Mouse (Mus musculus) spleen, adult 2 months (tissue): Measurements from ENCODE around the gene Il10ra. TPM values are rescaled to one million over a fixed set of nuclear protein-coding genes. Genes with fewer than 3 reads are reported as not detected.

Experiments
- DNase-seq, 2 experiments: peaks; one replicate each; pipeline versions ENCODE4 v3.0.0 to v3.0.0-alpha.2; 2012 to 2021; ENCODE audit warnings: low spot score in 2 of 2, low read depth in 1 of 2
- H3K27ac ChIP-seq: fragments of 200-500 bp; 2 replicates; pipeline ENCODE4 v1.5.1; 2012; ENCODE audit warnings: low read length, inconsistent platforms; ENCODE audit not compliant: insufficient read depth
- H3K27me3 ChIP-seq: fragments of 200-500 bp; 2 replicates; pipeline ENCODE4 v1.6.1; 2012; ENCODE audit warnings: mild to moderate bottlenecking, moderate library complexity, low read length, inconsistent platforms; ENCODE audit not compliant: control insufficient read depth, insufficient read depth
- H3K36me3 ChIP-seq: fragments of 200-500 bp; 2 replicates; pipeline ENCODE4 v1.6.1; 2012; ENCODE audit warnings: mild to moderate bottlenecking, low read length, inconsistent platforms; ENCODE audit not compliant: control insufficient read depth, insufficient read depth
- H3K4me1 ChIP-seq: fragments of 200-500 bp; 2 replicates; pipeline ENCODE4 v1.6.1; 2011; ENCODE audit warnings: inconsistent platforms; ENCODE audit not compliant: control insufficient read depth, insufficient read depth, insufficient read length
- H3K4me3 ChIP-seq: fragments of 200-500 bp; 2 replicates; pipeline ENCODE4 v1.5.1; 2011; ENCODE audit warnings: mild to moderate bottlenecking, inconsistent platforms; ENCODE audit not compliant: insufficient read depth, insufficient read length; ENCODE audit errors: extremely low read depth
- CTCF ChIP-seq: fragments of 200-500 bp; IDR thresholded peaks from 2 replicates; pipeline ENCODE4 v1.5.1; 2011; ENCODE audit warnings: mild to moderate bottlenecking, inconsistent platforms; ENCODE audit not compliant: insufficient read depth, insufficient read length, insufficient replicate concordance; ENCODE audit errors: extremely low read depth
- POLR2A ChIP-seq: fragments of 200-500 bp; IDR thresholded peaks from 2 replicates; pipeline ENCODE4 v1.6.1; 2011; ENCODE audit warnings: low read depth, low read length, inconsistent platforms
- WGBS: fragments of 180-500 bp; shearing (Covaris S2); methylation state at CpG from one replicate; pipeline ENCODE4 v1.1.7; 2018; 5-methylcytosine and 5-hydroxymethylcytosine counted together
- polyA plus RNA-seq: library from polyadenylated mRNA; depleted of rRNA; stranded (reverse); fragments of >200 nt; gene quantifications from 2 replicates; pipeline ENCODE4 v1.2.3, GENCODE M21; 2012; rRNA removed

Il10ra gene
- polyA plus RNA-seq, 1 experiment, result 65.1 TPM

DNA sequence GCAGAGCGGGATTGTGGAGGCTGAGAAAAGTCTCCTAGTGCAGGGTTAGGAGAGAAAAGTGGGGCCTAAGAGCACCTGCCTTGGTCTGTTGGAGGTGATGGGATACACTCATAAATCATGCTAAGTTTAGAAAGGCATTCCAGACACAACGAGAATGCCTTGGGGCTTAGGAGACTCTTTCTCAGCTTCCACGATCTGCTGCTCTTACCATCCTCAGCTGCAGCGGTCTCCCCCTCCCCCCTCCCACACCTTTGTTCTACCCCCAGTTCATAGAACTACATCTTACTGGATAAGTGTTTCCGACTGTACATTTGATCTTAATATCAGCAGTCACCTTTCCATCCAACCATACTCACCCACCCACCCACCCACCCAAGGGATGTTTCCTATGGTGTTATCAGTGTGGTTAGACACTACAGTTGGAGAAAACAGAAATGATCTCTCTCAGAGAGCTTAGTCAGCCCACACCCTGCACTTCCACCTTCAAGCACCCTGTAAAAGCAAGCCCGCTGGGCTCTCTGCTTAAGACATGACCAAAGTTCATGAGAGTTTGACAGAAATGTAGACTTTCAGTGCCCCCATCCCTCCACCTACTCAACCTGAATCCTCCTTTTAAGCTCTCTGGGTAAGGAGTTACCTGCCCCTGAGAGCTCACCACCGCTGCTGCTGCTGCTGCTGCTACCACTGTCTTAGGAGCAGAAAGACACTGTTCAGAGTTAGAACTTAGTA, 61.8 kb downstream of the Il10ra start:
- no peaks in the 10 kb centered on the region for H3K27me3 ChIP-seq
- no peak for TF ChIP-seq CTCF
- no peak for TF ChIP-seq POLR2A
- WGBS, result 71% methylated on average over 7 of the region's 7 CpGs

DNA sequence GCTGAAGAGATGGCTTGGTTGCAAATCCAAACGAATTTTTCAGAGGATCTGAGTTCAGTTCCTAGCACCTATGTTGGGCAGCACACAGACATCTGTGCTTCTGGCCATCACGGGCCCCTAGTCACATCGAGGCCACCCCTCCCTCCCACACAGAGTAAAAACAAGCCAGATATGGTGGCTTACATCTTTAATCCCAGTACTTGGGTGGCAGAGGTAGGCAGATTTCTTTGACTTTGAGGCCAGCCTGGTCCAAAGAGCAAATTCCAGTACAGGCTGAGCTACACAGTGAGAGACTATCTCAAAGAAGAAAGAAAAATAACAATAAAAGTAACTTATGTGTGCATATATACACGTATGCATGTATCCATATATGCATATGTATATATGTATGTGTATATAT, 62.8 kb downstream of the Il10ra start:
- Histone ChIP-seq H3K4me1 (peaks cover 6% of the 10 kb centered on the region; the same call in 1 of the 2 replicates), H3K36me3 (no peaks in the 10 kb centered on the region), H3K27me3 (no peaks in the 10 kb centered on the region), H3K4me3 (no peak overlapping the region), H3K27ac (no peak overlapping the region)
- WGBS, result 62% methylated on average over 4 of the region's 4 CpGs
- no peak for TF ChIP-seq POLR2A
- TF ChIP-seq CTCF, result no peak
- no peak for DNase-seq

More for the DNA sequence above, 61.8 kb downstream of the Il10ra start:
- no peak for DNase-seq
- Histone ChIP-seq H3K27ac (no peak overlapping the region), H3K4me1 (peaks cover 4% of the 10 kb centered on the region; the same call in 1 of the 2 replicates), H3K36me3 (no peaks in the 10 kb centered on the region), H3K4me3 (no peak overlapping the region)

DNA sequence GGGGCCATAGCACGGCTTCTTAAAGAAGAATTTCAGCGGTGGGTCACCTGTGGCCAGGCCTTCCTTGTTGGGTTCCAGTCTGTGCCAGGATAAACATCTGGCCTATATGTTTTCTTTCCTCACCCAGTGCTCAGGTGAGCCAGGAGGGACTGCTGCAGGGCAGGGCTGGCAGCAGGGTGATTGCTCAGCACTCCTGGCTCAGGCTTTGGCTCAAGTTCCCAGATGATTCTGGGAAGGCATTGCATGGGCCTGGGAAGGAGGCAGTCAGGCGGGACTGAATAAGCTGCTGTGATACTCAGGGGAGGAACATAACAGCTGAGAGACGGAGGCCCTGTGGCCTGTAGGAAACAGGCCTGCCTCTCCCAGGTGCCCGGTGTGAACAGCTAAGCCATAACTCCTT, 63.8 kb downstream of the Il10ra start:
- Histone ChIP-seq H3K4me1 (peaks cover 6% of the 10 kb centered on the region; the same call in 1 of the 2 replicates), H3K36me3 (no peaks in the 10 kb centered on the region), H3K27me3 (no peaks in the 10 kb centered on the region), H3K4me3 (no peak overlapping the region), H3K27ac (no peak overlapping the region)
- 49% methylated on average over 5 of the region's 5 CpGs for WGBS
- TF ChIP-seq CTCF (no peak), POLR2A (no peak)
- DNase-seq, result no peak

Other genes with a start within 250 kb of the Il10ra start
- gene Mpzl2, start 229.3 kb downstream of the Il10ra start, polyA plus RNA-seq, result 0.49 TPM in 2 replicates
- 1.7 and 2.2 TPM in 2 replicates for gene Mpzl3, start 214.0 kb downstream of the Il10ra start, polyA plus RNA-seq
- gene Jaml, start 190.0 kb downstream of the Il10ra start, polyA plus RNA-seq, result 2.4 and 2.8 TPM in 2 replicates
- 0.97 and 1.8 TPM in 2 replicates for gene Scn2b, start 151.4 kb downstream of the Il10ra start, polyA plus RNA-seq
- 0.47 and 0.91 TPM in 2 replicates for gene Scn4b, start 130.8 kb downstream of the Il10ra start, polyA plus RNA-seq
- gene BC049352, start 87.1 kb downstream of the Il10ra start, polyA plus RNA-seq, result 0.37 and 0.45 TPM in 2 replicates
- gene Tmprss4, start 65.1 kb downstream of the Il10ra start, polyA plus RNA-seq, result 0.33 and 0.52 TPM in 2 replicates
- 0.20 and 0.25 TPM in 2 replicates for gene Tmprss13, start 50.0 kb upstream of the Il10ra start, polyA plus RNA-seq
- gene Fxyd6, start 101.0 kb upstream of the Il10ra start, polyA plus RNA-seq, result 9.2 and 22.3 TPM in 2 replicates
- 6.1 and 23.9 TPM in 2 replicates for gene Fxyd2, start 130.5 kb upstream of the Il10ra start, polyA plus RNA-seq
- gene Dscaml1, start 157.5 kb upstream of the Il10ra start, polyA plus RNA-seq, result 1.3 and 2.3 TPM in 2 replicates